Mouse (Mus musculus): ENCODE results near the gene Spty2d1. TPM values are rescaled to one million over a fixed set of nuclear protein-coding genes. Genes with fewer than 3 reads are reported as not detected.

Spty2d1 gene
- 10 to 100 TPM; 58.3 to 64.5 TPM for total RNA-seq (2023)

DNA sequence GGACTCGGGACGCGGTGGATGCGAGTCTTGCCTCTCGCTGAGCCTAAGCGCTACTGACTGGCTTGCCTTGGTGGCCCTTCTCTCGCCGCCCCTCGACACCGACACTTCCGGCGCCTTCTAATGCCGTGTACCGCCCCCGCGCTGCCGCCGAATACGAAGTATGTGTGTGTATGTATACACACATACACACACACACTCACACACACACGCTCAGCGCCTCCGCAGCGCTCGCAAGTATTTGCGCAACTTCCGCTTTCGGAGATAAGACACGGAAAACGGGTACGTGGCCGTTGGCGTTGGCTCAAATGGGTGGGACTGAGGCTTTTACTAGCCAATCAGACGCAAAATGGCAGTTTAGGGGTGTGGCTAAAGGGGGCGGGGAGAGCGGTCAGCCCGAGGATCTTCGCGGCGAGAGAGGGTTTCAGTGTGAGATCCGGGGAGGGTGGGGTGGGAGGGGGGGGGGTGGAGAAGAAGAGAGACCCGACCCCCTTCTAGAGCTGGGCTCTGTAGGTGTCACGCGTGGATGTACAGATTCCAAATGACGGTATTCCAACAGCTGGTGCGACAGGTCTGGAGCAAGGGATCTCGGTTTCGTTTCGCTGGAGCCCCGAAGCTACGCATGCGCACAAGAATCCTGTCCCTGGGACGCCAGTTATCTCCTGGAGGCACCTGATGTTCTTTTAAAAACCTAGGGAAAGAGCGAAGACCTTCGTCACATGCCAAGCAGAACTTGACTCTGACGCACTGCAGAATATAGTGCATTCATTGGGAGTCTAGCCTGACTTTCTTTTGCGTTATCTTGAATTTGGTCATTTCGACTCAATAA, at the start of gene Spty2d1:
TSS of gene Spty2d1 (minus strand) at position 244 of the 826 bp plus-strand sequence.

DNA sequence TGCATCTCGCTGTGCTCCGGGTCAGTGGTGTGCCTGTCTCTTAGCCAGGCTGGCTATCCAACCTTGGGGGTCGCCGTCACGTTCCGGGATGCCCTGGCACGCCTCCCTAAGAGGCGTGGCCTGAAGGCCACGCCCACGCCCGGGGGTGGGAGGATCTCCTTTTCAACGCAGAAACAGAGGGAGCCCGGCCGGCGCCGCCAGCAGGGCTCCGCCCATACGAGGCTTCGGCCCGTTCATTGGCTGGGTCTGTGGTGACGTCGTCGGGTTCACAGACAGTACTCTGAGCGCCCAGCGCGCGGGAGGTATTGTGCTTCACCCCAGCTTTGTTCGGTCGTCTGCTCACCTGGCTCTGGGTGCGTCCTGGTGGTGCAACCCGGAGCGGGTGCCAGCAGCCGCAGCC, 42.2 kb upstream of the Spty2d1 start, which contains the start of gene Tmem86a:
TSS of gene Tmem86a (plus strand) at position 236 of the 400 bp plus-strand sequence.

DNA sequence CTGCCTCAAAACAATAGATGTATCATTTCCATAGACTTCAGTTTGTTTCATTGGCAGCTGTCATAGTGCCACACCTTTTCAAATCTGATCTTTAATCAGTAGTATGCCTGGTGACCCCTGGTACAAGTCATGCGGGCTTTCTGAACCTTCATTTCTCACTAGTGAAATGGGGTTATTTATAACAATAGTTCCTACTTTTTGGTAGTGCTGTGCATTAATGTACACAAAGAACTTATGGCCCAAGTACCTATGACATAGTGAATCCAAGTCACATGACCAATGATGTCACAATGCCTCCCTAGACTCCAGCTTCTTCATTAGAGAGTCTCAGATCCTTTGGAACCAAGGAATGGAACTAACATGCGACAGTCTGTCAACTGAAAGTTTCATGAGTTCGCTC, 24.9 kb downstream of the Spty2d1 start, which contains the start of gene Gm9999:
TSS of gene Gm9999 (plus strand) at position 301 of the 400 bp plus-strand sequence.

GRCm38 (mm10) chr7:46957831-46958691, 50.1 kb downstream of the Spty2d1 start, which contains the start of gene Uevld:
Gene Uevld, minus strand, starts transcription at chr7:46958527.

Other genes starting within 250 kb of the Spty2d1 start
- 10 to 100 TPM; 33.9 to 37.3 TPM for gene Hps5, start 212.3 kb downstream of the Spty2d1 start, total RNA-seq (2023)
- gene Gtf2h1, start 212.3 kb downstream of the Spty2d1 start, total RNA-seq (2023) = 10 to 100 TPM; 29.5 to 37.0 TPM
- gene Ldha, start 166.9 kb downstream of the Spty2d1 start, total RNA-seq (2023) = 100 to 1,000 TPM; 360 to 389 TPM
- 1 to 10 TPM in 1 of 2 experiments, not detected in 1; 2.0 TPM for gene Ldhc, start 147.2 kb downstream of the Spty2d1 start, total RNA-seq (2023)
- 10 to 100 TPM; 49.7 to 52.7 TPM for gene Tsg101, start 88.4 kb downstream of the Spty2d1 start, total RNA-seq (2023)
- gene Uevld, start 49.9 kb downstream of the Spty2d1 start, total RNA-seq (2023) = 10 to 100 TPM; 10.3 to 11.4 TPM
- not detected for gene Gm9999, start 24.8 kb downstream of the Spty2d1 start, total RNA-seq (2023)
- gene Tmem86a, start 42.2 kb upstream of the Spty2d1 start, total RNA-seq (2023) = 1 to 10 TPM; 6.3 to 8.7 TPM
- gene Ptpn5, start 125.3 kb upstream of the Spty2d1 start, total RNA-seq (2023) = not detected
- not detected for gene Mrgpra6, start 196.5 kb upstream of the Spty2d1 start, total RNA-seq (2023)
- gene Mrgpra9, start 244.4 kb upstream of the Spty2d1 start, total RNA-seq (2023) = not detected